Mouse (Mus musculus): ENCODE measurements around the gene Mnat1. TPM values are rescaled to one million over a fixed set of nuclear protein-coding genes. Genes with fewer than 3 reads are reported as not detected.

Gene Mnat1
- total RNA-seq, 2 experiments from 2014 or later, result 15.6 to 16.5 TPM

DNA sequence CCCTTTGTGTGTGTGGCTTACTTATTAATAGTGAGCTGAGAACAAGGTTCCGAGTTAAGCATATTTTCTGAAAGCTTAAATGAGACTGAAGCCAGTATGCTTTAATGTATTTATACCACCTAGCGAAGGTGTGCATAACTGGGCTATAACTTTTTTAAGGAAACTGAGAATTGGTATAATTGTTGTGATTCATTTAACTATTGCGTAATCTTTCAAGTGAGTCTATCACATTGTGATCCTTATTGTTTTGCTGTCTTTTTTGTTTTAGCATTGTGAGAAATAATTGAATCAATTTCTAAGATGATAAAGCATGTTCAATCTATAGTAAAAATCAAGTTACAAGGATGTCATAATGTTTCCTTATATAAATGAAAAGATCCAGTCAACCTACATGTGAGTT lies 104.9 kb downstream of the Mnat1 start:
- intact Hi-C loops (cut with DNase I), result no loop called here
- DNase-seq, result no peak

DNA sequence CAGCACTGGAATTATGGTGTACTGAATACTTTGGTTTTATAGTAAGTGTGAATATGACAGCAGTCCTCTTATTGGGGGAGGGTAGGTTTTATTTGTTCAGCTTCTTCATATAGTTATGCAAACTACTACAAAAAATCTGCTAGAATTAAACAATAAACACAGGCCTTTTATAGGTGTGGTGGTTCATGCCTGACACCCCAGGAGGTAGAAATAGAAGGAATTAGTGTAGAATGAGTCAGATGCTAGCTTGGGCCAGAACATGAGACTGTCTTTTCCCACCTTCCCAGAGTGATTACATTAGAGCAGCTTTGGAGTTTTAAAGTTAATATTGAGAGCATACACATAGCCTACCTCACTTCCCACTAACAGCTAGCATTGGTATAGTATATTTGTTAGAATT lies 106.7 kb downstream of the Mnat1 start:
- no peak for DNase-seq
- intact Hi-C loops (cut with DNase I), result no loop called here

DNA sequence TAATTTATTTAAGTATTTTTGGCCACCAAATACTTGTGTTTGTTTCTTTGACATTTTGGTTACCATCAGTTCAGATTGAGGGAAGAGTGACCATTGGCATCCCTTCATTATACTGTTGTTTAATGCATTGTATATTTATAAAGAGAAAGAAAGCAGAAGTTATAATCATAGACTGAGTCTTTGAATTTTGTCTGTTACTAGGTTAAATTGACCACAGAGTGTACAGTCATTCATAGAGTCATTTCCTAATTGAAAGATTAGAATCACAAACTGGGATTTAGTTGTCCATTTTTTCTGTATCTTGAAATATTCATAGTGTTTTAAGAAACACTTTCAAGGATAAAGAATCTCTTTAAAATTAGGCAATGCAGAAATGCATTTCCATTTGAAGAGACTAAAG lies 108.0 kb downstream of the Mnat1 start:
- intact Hi-C loops (cut with DNase I), result no loop called here
- no peak for DNase-seq

DNA sequence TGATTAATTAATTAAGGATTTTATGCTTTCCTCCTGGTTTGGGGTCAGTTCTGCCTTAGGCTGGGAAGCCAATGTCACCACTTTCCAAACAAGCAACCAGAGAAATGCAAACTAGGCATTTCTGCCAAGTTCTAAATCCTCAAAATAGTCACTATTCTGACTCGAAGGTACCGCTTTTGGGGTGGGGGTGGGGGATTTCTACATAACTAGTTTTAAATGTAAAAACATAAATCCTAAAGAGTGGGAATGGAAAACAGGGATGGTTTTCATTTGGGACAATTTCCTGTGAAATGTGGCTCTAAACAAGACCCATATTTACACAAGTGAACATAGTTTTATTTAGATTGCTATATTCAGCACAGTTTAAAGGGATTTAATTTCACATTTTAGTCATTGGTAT lies 109.1 kb downstream of the Mnat1 start:
- intact Hi-C loops (cut with DNase I), result no loop called here

DNA sequence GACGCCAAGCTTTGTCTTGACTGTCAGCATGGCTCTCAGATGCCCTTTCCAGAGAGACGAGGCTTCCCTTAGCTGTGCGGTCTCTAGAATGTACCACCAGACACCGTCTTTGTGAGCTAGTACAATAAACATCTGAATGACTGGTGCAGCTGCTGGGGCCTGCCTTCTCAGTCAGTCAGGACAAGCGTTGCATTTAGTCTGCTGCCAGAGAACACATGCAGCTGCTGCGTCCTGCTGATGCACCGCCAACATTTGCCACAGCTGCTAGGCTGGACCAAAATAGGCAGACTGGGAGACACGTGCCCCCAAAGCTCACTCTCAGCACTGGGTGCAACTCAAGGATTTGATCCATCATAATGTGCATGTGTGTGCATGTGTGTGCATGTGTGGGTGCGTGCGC lies 118.4 kb downstream of the Mnat1 start:
- DNase-seq, result peak; percentile 32
- intact Hi-C loops (cut with DNase I), result no loop called here

More for the DNA sequence above, 109.1 kb downstream of the Mnat1 start:
- DNase-seq, result no peak

DNA sequence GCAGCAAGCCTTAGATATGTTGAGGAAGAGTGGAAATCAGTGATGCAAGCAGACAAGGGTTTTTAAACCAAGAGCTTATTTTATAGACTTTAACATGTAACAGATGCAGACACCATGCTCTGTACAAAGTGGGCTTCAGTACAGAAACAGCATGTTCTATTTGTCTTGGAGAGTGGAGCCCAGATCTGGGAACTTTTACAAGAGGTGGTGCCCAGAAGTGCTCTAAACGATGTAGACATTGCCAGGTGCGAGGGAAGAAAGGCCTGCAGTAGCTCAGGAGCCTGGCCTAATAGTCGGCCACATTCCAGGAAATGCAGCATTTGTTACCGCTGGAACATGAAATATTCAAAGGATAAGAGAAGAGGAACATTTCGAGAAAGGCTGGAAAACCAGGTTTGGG lies 122.2 kb downstream of the Mnat1 start:
- no peak for DNase-seq
- intact Hi-C loops (cut with DNase I), result no loop called here

DNA sequence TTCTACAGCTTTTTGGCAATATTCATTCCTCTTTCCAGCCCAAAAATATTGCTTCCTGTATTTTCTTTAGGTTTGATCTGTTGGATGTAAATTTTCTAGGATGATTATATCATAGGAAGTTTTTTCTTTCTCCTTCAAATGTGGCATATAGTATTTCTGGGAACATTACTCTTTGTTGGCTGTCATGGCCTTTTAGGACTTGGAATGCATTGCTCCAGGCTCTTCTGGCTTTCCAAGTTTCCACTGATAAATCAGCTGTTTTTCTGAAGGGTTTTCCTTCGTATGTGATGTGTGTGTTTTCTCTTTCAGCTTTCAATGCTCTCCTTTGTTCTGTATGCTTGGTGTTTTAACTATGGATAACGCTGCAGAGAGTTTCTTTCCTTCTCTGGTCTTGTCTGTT lies 131.5 kb downstream of the Mnat1 start:
- no peak for DNase-seq
- intact Hi-C loops (cut with DNase I), result no loop called here

DNA sequence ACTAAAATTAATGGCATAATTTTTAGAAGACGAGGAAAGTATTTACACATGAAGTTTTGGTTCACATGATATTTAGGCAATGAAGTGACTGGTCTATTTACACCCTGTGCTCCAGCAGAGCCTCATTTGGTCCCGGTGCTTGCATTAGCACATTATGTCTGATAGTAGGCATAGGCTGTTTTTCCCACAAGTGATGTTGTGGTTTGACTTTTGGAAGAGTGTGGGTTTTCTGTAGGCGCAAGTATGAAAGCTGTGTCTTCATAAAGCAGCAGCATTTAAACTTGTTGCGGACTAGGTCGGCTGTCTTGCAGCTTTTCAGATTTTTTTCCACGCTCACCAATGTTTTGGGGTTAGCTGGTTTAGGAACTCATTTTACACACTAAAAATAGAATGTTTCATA lies 135.8 kb downstream of the Mnat1 start:
- DNase-seq, result no peak
- intact Hi-C loops (cut with DNase I), result no loop called here

DNA sequence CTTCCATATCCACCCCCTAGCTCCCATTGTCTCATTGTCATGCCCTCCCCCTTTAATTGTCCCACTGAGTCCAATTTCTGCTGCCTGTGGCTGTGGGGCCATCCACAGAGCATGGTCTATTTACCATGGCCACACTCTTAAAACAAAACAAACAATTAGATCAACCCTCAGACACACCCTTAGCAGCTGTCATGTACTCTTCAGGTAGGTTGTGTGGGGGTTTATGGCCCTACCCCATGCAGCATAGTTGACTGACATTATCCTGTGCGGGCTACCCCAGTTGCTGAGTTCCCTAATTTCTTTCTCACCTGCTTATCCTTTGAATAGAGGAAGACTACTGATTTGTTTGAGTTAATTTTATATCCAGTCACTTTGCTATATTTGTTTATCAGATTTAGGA lies 136.8 kb downstream of the Mnat1 start:
- no peak for DNase-seq
- intact Hi-C loops (cut with DNase I), result no loop called here

DNA sequence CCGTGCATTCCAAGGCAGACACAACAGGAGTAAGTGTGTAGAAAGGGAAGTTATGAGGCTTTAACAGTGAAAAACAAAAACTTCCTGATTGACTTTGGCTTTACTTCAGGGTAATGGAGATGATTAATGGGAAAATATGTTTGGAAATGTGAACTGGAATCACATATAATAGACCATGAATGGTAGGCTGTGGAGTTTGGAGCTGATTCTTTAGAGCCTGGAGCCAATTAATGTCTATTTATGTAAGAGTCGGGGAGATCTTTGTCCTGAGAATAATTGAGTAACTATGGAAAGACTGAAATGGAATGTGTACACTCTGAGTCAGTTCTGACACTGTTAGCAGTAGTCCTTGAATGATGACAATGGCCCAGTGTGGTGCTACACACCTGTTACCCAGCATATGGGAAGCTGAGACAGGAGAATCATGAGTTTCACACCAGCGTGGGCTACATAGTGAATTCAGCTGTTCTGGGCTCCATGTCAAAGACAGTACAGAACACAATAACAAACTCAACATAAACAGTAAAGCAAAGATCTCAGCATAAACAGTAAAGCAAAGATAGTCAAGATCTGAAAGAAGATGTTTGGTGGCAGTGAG lies 142.0 kb downstream of the Mnat1 start:
- no peak for DNase-seq
- intact Hi-C loops (cut with DNase I), result no loop called here

DNA sequence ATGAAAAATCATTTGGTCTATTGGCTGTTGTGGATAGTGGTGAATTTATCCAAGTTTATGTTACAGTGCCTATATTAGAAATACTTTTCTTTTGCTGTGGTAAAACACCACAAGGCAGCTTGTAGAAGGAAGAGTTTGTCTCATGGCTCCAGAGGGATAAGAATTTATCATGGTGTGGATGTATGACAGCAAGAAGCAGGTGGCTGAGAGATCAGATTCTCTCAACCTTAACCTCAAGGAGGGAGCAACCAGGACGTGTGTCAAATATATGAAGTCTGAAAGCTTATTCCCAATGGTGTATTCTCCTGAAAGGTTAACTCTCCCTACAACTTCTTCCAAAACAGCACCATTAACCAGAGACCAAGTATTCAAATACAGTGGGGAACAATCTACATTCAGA lies 143.1 kb downstream of the Mnat1 start:
- intact Hi-C loops (cut with DNase I), result no loop called here
- DNase-seq, result no peak

DNA sequence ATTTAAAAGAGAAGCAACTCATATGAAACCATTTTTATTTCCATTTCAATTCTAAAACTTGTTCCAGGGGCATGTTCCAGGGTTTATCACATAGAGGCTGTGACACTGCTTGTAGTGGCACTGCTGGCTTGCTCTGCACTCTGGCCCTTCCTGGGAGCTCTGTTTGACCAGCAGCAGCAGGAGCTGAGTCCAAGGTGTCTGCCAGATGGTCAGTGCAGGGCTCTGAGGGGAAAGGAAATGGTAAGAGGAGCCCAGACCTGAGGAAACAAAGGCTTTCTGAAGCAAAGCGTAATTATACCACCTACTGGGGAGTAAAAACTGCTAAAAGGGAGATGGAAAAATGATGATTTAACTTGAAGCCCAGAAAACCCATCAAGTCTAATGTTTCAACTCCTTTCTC lies 145.0 kb downstream of the Mnat1 start:
- intact Hi-C loops (cut with DNase I), result no loop called here
- DNase-seq, result no peak

DNA sequence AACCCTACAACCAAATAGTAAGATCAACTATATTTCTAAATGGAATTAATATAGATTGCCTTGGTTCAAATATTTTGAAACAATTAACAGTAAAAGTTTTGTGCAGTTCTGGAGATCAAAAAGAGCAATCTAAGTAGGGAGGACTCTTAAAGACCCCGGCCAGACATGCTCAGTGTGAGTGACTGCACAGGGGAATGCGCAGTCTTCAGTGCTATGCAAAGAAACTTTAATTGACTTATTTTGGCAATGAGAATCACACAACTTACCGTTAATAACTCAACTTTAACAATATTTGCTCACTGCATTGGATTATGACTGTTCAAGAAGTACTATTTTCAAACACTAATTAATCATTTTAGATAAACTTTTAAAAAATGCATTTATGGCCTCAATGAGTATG lies 146.0 kb downstream of the Mnat1 start:
- intact Hi-C loops (cut with DNase I), result no loop called here
- no peak for DNase-seq

DNA sequence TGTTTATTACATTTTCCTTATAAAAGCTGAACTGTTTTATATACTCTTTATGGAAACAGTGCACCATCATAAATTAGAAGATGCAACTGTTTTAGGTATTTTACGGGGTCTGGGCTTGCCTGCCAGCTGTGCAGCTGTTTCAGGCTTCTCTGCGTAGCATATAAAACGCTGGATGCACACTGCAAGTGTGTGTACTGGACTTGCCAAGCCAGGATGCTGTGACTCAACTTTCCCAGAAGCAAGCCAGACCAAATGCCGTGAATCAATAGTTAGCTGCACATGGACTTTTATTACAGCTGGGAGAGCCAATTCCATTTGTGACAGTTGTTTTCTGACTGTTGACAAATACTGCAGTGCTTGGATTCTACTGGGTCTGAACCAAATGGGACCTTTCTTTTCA lies 146.4 kb downstream of the Mnat1 start:
- no peak for DNase-seq
- intact Hi-C loops (cut with DNase I), result no loop called here

DNA sequence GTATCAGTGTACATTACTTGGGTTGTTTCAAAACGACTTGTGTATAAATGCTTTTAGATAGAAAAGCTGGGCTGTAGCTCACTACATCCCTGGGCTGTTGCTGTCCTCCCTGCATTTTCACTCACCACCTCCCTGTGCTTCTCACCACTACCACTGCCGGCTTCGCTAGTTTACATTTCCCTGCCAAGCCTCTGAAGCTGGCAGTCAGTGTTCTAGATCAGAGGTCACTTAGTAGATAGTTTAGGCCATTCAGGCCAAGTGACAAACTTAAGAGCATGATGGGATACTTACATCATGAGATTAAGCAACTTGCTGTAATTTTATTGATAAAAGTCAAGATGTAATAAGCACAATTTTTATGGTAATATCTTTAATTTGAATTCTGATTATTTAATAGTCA lies 151.4 kb downstream of the Mnat1 start:
- intact Hi-C loops (cut with DNase I), result no loop called here
- DNase-seq, result no peak

DNA sequence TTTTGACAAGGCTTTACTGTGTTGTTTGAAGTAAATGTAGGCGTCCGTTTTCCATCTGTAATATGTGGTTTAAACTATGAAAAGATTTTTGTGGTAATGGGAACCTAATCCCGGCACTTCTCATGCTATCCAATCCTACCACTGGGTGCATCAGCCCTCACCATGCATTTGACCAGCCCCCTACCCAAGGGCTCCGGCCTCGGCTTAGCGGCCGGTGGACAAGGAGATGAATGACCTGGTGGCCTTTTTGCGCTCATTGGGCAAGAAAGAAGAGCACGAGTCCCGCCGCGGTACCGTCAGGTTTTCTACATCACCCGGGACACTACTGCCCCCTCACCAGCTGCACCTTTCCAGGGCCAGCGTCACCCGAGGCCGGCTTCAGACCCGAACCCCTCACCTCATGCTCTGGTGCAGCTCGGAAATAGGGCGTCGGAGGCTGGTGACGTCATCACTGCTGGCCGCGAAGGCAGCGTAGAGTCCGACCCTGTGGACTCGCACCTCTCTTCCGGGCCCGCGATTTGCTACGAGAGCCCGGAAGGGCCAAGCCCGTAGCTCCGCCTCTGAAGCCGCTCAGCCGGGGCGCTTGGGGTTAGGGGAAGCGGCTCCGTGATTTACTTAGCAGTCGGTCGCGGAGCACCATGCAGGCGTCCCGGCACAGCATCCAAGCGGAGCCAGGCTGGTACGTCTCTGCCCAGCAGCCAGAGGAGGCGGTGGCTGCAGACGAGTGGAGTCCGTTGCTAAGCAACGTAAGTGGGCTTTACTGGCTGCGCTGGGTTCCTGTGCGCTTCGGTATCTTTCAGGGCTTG lies 163.0 kb downstream of the Mnat1 start, which contains the start of the genes Trmt5 and Slc38a6:
Gene Trmt5 (minus strand): TSS at position 424 of the 806 bp plus-strand sequence.
Gene Slc38a6 (plus strand): TSS at position 493 of the 806 bp plus-strand sequence.
- intact Hi-C loops (cut with DNase I), result no loop called here
- peak; percentile 93 for DNase-seq

DNA sequence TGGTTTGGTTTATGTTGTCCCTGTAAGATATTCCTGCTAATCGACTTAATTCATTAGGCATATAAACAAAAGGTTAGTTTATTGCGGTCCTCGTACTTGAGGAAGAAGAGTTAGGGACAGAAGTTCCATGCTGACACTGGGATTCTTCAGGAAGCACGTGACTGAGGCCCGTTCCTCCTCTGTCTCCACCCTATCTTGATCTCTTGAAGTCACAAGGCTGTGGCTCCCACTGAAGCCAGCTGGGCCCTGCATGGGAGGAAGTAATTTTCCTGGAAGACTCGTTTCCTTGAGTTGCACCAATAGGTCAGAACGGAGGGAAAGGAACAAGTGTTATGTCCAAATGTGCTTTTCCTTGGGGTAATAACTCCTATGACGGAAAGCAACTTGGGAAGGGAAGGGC lies 164.1 kb downstream of the Mnat1 start:
- no peak for DNase-seq
- intact Hi-C loops (cut with DNase I), result no loop called here

DNA sequence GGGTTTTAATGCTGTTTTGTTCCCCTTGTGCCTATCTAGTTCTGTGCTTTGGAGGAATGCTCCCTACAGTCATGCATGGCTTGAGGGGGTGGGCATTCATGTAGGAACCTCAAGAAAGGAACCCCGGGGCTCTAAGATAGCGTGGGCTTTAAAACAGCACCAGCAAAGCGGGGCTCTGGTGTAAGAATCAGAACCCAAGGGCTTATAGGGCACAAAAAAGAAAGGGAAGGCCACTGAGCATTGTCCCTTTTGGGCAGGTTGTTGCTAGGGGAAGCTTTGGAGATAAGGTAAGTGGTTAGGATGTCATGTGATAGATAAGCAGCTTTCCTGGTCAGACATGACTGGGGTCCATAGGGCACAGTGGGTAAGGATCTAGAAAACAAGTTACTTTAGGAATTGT lies 165.1 kb downstream of the Mnat1 start:
- intact Hi-C loops (cut with DNase I), result no loop called here
- no peak for DNase-seq

DNA sequence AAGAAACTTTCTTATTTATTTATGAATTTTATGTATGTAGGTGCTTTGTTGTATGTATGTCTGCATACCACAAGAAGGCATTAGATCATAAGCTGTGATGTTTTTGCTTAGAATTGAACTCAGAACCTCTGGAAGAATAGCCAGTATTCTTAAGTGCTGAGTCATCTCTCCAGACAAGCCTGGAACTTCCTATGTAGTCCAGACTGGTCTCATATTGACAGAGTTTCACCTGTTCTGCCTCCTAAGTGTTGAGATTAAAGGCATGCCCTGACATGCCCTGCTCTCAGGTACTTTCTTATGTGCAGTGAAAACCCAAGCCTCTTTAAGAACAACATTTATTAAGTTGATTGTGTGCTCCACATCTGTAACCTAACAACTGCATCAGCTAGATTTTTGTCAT lies 171.4 kb downstream of the Mnat1 start:
- intact Hi-C loops (cut with DNase I), result no loop called here

DNA sequence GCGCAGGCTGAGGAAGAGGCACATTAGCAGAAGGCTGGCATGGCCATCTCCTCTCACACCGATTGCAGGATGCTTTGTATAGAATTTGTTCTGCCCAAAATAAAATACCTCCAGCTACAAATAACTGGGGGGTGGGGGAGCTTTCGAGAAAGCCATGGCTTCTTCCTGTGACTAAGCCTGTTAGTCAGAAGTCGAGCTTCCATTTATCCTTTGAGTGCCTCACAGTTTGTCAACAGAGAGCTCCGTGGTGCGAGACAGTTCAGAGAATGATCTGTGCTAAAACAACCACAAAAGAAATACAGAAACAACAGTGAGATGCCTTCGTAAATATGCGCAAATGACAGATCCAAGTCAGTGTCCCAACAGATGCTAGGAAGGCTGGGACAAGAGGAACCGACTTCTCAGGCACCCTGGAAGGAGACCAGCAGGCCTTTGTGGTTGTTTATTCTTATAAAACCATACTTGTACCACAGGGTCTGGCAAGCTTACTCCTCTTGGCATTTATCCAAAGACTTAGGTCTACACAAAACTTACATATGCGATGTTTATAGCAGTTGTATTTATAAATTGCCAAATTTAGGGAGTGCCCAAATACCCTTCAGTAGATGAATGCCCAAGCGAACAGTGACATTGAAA lies 172.1 kb downstream of the Mnat1 start:
- no peak for DNase-seq

More for the DNA sequence above, 171.4 kb downstream of the Mnat1 start:
- DNase-seq, result no peak

DNA sequence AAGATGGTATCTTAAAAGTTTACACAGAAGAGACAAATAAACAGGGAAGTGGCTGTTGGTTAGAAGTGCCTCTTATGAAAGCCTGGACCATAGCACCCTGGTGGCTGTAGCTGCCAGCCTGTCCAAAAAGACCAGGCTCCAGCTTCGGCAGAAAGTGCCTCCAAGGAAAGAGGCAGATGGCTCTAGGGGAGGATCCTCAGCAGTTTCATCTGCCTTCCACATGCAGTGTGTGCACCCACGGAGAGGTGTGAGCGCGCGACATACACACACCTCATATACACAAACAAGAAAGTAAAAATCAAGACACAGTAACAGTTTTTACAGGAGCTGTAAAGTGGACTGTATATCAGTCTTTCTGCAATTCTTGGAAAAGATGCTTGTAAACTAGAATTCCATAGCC lies 175.1 kb downstream of the Mnat1 start:
- intact Hi-C loops (cut with DNase I), result no loop called here
- DNase-seq, result no peak

More for the DNA sequence above, 172.1 kb downstream of the Mnat1 start:
- intact Hi-C loops (cut with DNase I), result no loop called here

DNA sequence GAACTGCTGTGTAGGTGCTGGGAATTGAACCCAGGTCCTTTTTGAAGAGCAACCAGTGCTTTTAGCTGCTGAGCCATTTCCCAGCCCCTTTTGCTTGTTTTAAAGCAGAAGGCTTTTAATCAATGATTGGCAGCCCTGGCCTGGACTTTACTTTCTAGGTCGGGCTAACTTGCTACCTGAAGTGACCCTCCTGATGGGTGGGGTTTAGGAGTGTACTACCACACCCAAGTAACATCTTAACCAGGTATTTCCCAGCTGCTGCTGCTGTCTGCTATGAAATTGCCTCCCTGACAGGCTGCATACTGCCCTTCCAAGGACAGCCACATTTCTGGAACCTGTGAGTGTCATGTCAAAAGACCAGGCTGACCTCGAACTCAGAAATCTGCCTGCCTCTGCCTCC lies 177.0 kb downstream of the Mnat1 start:
- DNase-seq, result no peak
- intact Hi-C loops (cut with DNase I), result no loop called here
